Mouse (Mus musculus) megakaryocyte, embryonic 14.5 days (primary cell): ENCODE measurements at regions not wholly inside any gene's neighbourhood (a gene's known extent, or its start where the extent isn't known, plus 50 kb on each side); places are given as distances from the start of the nearest gene placed in this dataset.

ENCODE experiments used
- FLI1 ChIP-seq: IDR thresholded peaks from 2 replicates; pipeline ENCODE4 v1.6.1; 2012; ENCODE audit warnings: low read length, inconsistent platforms, mixed read lengths
- GATA1 ChIP-seq: IDR thresholded peaks from 3 replicates; pipeline ENCODE4 v1.6.1; 2012; ENCODE audit warnings: mixed read lengths, low read length, inconsistent platforms, borderline replicate concordance

DNA sequence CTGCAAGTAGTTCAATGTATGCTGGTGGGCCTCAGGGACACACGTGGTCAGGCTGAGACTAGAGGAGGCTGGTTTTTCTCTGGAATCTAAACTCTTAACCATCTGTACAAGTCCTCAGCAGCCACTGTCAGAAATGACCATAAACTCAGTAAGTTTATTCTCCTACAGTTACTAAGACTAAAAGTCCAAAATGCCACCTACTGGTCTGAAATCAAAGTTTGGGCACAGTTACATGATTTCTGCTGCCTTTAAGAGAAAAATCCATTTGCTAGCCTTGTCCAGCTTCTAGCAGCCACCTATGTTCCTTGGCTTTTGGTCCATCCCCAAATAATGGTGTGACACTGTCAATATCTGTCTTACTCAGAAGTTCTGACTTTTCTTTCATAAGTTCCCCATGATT lies 300.2 kb upstream of the Thbs1 start:
- TF ChIP-seq GATA1, result no peak
- TF ChIP-seq FLI1, result no peak
